Mouse (Mus musculus): ENCODE results near the gene Btbd16.

Btbd16 gene

DNA sequence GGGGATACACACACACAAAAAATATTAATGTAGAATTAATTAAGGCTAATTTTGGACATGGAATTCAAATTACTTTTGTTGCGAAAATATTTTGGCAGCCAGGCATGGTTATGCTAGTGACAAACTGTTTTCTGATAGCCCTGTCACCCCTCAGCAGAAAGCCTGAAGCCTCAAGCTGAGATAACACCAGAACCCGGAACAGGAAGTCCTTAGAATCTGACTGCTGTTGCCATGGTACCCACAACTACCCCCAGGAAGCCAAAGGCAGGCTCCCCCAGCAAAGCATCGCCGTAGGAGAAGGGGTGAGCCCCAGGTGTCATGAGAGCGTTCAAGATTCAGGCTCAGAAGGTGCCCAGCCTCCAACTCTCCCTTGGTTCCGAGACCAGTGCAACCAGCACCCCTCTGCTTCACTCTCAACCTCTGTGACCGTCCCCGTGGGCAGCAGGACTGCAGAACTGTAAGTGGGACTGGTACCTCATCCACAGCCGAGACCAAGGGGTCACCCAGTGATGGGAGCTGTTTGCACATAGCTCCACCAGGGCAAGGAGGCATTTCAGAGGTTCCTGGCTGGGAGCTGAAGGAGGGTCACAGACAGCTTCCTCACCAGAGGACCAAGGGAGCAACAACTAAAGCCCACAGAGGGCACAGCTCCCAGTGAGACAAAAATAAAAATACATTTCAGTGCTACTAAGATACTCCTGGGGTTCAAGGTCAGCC lies at the start of gene Btbd16:
Gene Btbd16 (plus strand): TSS at position 156 of the 717 bp plus-strand sequence.
- no peak for DNase-seq (ENCODE audit: low spot score)

DNA sequence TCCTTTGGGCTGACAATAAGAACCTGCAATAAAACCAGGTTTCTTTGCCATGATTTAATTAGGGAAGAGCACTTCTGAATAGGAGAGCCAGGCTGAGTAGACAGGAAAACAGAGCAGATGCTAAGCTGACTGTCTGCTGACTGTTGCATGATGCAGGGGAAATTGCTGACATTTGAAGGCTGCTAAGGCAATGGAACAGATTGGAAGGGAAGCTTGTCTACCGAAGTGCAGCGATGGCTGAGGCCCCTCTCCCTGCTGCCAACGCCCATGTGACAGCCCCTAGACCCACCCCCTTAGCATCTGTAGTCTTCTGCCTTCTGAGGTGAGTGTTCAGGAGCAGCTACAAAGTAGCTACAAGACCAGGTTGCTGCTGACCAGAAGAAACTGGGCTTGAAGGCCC lies 47.7 kb upstream of the Btbd16 start:
- no peak for DNase-seq (ENCODE audit: low spot score)

DNA sequence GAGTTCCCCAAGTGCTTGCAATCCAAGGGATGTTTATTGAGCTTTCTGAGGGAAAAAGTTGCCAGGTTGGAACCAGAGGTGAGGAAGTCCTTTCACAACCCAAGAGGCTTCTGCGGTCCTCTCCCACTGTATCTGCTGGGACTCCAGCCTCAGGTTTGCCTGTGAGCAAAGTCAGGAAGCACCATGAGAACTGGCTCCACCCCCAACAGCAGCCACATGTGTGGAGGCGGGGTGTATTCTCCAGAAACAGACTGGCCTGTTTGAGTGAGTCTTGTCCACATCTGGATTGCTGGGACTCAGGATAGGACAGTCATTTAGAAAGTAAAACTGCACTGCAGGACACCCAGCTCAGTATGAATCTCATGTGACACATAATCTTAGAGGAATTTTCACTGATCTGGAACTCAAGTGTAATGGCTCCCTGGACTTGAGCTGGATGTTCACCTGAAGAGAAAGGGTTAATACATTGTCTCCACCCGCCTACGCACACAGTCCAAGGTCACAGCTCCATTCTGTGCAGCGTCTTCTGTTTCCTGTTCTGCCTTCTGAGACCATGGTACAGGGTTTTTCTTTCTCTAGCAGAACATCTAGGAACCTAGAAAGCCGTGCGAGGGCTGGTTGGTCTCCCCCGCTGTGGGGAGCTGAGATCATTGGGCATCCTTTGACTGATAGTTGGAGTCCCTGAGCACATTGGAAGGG lies 47.0 kb upstream of the Btbd16 start:
- no peak for DNase-seq (ENCODE audit: low spot score)

GRCm38 (mm10) chr7:130727560-130727959 lies 46.3 kb upstream of the Btbd16 start:
- no peak for DNase-seq (ENCODE audit: low spot score)

GRCm38 (mm10) chr7:130731792-130732191 lies 42.1 kb upstream of the Btbd16 start:
- DNase-seq (ENCODE audit: low spot score) = no peak

DNA sequence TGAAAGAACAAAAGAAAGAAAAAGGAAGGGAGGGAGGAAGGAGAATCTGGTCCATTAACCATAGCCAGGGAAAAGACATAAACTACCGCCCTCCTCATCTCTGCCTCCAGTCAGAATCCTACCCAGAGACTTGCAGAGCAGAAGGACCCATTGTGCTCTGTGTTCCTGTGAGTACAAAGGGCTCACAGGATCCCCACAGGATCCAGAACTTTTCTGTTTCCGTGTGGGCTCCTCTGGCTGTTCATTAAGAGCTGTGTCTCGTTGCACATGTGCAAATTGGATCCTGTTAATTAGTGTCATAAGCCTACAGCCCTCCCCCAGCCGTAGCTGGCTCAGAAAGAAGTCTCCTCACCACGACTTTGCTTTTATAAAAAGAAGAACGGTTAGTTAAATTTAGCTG lies 41.0 kb upstream of the Btbd16 start:
- no peak for DNase-seq (ENCODE audit: low spot score)

GRCm38 (mm10) chr7:130733423-130733822 lies 40.4 kb upstream of the Btbd16 start:
- DNase-seq (ENCODE audit: low spot score) = no peak

DNA sequence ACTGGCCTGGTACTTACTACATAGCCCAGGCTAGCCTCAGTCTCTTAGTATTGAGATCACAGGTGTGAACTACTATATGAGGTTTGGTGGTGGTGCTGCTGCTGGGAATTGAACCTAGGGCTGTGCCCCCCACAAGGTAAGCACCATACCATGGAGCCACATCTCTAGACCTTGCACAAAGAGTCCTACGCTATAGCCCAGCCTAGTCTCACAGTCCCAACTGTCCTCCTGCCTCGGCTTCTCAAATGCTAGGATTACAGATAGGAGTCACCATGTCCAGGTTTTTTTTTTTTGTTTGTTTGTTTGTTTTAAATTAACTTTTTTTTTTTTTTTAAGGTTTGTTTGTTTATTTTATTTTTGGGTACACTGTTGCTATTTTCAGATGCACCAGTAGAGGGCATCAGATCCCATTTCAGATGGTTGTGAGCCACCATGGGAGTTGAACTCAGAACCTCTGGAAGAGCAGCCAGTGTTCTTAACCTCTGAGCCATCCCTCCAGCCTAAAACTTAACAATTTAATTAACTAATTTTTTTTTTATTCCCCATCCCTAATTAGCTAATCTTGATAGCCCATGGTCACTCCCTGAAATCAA lies 39.6 kb upstream of the Btbd16 start:
- no peak for DNase-seq (ENCODE audit: low spot score)

DNA sequence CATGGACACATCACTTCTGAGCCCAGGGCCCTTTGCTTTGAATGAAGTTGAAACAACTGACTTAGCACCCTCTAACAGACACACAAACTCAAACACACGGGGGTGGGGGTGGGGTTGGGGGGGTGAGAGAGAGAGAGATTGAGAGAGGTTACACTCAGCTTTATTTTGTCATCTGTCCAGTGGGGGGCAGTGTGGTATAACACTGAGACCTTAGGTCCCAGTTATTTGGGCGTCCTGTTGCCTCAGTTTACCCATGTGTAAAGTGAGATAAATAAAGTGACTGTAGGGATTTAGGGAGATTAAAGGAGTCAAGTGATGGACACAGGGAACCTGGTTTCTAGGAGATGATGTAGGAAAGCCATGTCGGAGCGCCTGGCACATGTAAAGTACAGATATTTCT lies 32.8 kb upstream of the Btbd16 start:
- no peak for DNase-seq (ENCODE audit: low spot score)

DNA sequence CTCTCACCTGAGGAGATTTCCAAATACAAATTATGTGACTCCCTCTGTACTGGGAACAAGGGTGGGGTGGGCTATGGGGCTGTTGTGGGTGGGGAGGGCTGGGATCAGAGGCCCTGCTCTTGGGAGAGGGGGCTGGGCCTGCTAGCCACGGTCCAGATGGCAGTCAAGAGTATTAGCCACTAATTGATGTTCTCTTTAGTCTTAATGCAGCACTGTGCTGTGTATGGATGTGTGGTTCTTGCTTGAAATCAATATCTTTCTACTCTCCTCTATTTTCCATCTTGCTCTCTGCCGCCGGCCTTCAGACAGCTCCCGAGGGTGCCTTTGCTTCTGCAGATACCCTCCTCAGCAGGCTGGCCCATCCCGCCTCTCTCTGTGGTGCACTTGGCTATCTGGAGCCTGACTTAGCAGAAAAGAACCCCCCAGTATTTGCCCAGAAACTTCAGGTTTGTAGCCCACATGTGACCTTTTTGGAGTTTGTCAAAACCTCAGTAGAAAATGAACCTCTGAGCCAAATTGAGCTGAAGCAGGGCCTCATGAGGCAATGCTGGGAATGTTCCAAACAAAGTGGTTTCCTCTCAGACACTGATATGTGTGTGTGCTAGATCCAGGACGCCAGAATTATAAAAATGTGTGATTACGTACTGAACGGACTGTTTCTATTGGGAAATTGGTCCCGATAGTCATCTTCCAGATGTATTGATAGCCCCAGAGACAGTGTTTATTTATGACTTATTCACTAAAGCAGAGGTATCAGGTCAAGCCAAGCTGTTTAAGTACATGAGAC lies 30.4 kb upstream of the Btbd16 start:
- no peak for DNase-seq (ENCODE audit: low spot score)

- no peak for DNase-seq (ENCODE audit: low spot score)
Observed at GRCm38 (mm10) chr7:130749165-130749564, 24.7 kb upstream of the Btbd16 start.

GRCm38 (mm10) chr7:130750752-130751490 lies 22.9 kb upstream of the Btbd16 start:
- no peak for DNase-seq (ENCODE audit: low spot score)

DNA sequence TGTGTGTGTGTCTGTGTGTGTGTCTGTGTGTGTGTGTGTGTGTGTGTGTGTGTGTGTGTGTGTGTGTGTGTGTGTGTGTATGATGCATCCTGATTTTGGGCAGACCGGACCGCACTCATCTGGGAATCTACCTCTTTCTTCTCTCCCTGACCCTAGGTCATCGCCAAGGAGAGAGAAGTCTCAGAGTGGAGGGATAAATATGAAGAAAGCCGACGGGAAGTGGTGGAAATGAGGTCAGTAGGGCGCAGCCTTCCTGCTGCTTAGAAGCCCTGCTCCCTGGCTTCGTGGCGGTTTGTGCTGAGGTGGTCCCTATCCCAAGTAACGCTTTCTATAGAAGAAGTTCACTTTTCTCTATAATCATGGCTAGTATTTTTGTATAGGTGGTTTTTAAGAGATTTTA lies 22.2 kb upstream of the Btbd16 start:
- DNase-seq (ENCODE audit: low spot score) = no peak

GRCm38 (mm10) chr7:130754790-130755189 lies 19.1 kb upstream of the Btbd16 start:
- DNase-seq (ENCODE audit: low spot score) = no peak

GRCm38 (mm10) chr7:130756343-130756835 lies 17.5 kb upstream of the Btbd16 start:
- DNase-seq (ENCODE audit: low spot score) = no peak

GRCm38 (mm10) chr7:130757326-130757865 lies 16.5 kb upstream of the Btbd16 start:
- DNase-seq (ENCODE audit: low spot score) = no peak

DNA sequence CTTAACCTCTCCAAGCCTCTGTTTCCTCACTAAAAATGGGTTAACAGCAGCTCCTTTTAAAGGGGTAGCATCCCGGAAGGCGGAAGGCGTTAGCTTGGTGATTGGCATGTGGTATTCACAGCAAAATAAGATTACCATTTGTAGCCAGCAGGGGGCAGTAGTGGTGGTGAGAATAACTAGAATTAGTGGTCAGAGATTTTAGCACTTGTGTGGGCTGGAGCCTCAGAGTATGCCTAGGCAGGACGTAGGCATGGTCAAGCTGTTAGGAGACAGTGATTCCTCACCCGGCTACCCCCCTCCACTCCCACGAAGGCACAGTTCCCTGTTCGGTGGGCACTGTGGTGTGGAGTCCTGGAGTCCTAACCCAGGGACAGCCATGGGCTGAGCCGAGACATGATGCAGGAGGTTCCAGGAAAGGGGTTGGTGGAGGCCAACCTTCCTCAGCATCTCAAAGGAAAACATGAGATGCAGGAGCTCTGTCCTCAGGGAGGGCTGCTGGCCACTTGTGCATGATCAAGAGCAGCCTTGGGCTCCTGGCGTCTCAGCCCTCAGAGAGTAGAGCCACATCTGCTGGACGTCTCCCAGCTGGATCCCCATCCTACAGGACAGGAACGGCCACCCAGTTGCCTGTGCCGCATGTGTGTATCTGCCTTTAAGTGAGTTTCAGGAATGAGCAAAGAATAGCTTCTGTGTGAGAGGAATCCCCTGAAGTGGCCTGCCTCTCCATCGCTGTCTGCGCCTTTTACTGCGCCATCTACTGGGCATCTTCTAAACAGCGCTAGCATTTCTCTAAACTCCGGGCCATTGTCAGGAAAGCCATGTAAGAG lies 11.6 kb upstream of the Btbd16 start:
- peak; percentile 66 for DNase-seq (ENCODE audit: low spot score)

- no peak for DNase-seq (ENCODE audit: low spot score)
Observed at GRCm38 (mm10) chr7:130764160-130764559, 9.7 kb upstream of the Btbd16 start.

DNA sequence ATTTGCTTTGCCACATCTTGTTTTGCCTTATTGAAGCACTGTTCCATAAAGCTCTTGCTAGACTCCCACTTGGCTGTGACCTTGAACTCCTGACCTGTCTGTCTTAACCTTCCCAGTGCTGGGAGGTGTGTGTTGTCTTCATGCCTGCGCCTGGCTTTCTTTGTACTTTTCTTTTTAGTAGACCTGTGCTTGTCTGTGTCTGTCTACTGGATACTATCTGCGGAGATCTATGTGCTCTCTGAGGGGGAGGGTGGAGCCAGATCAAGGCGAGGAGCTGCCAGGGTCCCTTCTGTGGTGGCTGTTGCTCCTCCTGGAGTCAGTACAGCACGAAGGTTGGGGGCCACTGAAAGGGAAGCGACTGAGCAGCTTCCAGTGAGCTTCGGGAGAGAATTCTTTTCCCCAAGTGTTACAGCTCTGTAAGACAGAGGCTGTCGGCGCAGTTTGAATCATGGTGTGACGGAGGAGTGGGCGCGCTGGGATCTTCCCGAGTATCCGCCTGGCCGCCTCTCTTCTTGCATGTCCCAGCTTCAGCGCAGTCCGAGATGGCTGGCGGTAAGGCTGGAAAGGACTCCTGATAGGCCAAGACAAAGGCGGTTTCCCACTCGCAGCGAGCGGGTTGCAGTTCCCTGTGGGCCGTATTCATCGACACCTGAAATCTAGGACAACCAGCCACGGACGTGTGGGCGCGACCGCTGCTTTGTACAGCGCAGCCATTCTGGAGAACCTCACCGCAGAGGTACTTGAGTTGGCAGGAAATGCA lies 7.3 kb upstream of the Btbd16 start:
- no peak for DNase-seq (ENCODE audit: low spot score)

GRCm38 (mm10) chr7:130768151-130768550 lies 5.7 kb upstream of the Btbd16 start:
- no peak for DNase-seq (ENCODE audit: low spot score)
